Mouse (Mus musculus) myocyte (in vitro differentiated cells): ENCODE data around the gene Vstm4. TPM values are rescaled to one million over a fixed set of nuclear protein-coding genes. Genes with fewer than 3 reads are reported as not detected.

Source experiments
- H3K27me3 ChIP-seq: one replicate; pipeline ENCODE4 v1.6.1; 2011; ENCODE audit not compliant: control insufficient read depth, insufficient read depth, insufficient read length
- H3K36me3 ChIP-seq: one replicate; pipeline ENCODE4 v1.6.1; 2011; ENCODE audit not compliant: control insufficient read depth, insufficient read depth
- H3K4me2 ChIP-seq: one replicate; pipeline ENCODE4 v1.6.1; 2011; ENCODE audit warnings: low read depth, control low read depth
- H3K4me3 ChIP-seq: one replicate; pipeline ENCODE4 v1.5.1; 2011; ENCODE audit warnings: mild to moderate bottlenecking, control low read depth, moderate library complexity
- H3K79me2 ChIP-seq: one replicate; pipeline ENCODE4 v1.6.1; 2011; ENCODE audit not compliant: control insufficient read depth, insufficient read depth
- H3ac ChIP-seq: one replicate; pipeline ENCODE4 v1.6.1; 2011; ENCODE audit not compliant: control insufficient read depth, insufficient read length
- CEBPB ChIP-seq: IDR thresholded peaks from 2 replicates; pipeline ENCODE4 v1.6.1; 2011; ENCODE audit warnings: mild to moderate bottlenecking, moderate library complexity; ENCODE audit not compliant: poor library complexity, insufficient read depth, severe bottlenecking
- E2F4 ChIP-seq: IDR thresholded peaks from one replicate; pipeline ENCODE4 v1.6.1; 2011; ENCODE audit warnings: mild to moderate bottlenecking, control low read depth, moderate library complexity; ENCODE audit not compliant: insufficient read depth
- MAX ChIP-seq: IDR thresholded peaks from one replicate; pipeline ENCODE4 v1.6.1; 2011; ENCODE audit warnings: low read depth, mild to moderate bottlenecking, control low read depth
- MYOD1 ChIP-seq, 3 experiments: IDR thresholded peaks; one replicate each; pipeline ENCODE4 v1.6.1; 2011; ENCODE audit warnings: control low read depth in 2 of 3, low read depth in 2 of 3, mild to moderate bottlenecking in 2 of 3, moderate library complexity in 1 of 3; ENCODE audit not compliant: insufficient read length in 2 of 3, control insufficient read depth in 1 of 3
- MYOG ChIP-seq, 3 experiments: IDR thresholded peaks; one replicate each; pipeline ENCODE4 v1.6.1; 2011; ENCODE audit warnings: control low read depth in 2 of 3, low read depth in 2 of 3, mild to moderate bottlenecking in 2 of 3; ENCODE audit not compliant: insufficient read length in 2 of 3, control insufficient read depth in 1 of 3, insufficient read depth in 1 of 3
- POLR2A ChIP-seq: IDR thresholded peaks from one replicate; pipeline ENCODE4 v1.6.1; 2011; ENCODE audit warnings: low read depth, mild to moderate bottlenecking, control low read depth, moderate library complexity; ENCODE audit not compliant: insufficient read length
- POLR2AphosphoS2 ChIP-seq: IDR thresholded peaks from one replicate; pipeline ENCODE4 v1.6.1; 2011; ENCODE audit warnings: low read depth, control low read depth; ENCODE audit not compliant: insufficient read length
- REST ChIP-seq: IDR thresholded peaks from one replicate; pipeline ENCODE4 v1.6.1; 2011; ENCODE audit warnings: mild to moderate bottlenecking, control low read depth, moderate library complexity; ENCODE audit not compliant: insufficient read depth, insufficient read length
- SRF ChIP-seq: IDR thresholded peaks from one replicate; pipeline ENCODE4 v1.6.1; 2011; ENCODE audit warnings: low read depth; ENCODE audit not compliant: control insufficient read depth, insufficient read length
- TCF12 ChIP-seq: IDR thresholded peaks from one replicate; pipeline ENCODE4 v1.6.1; 2011; ENCODE audit warnings: mild to moderate bottlenecking, control low read depth; ENCODE audit not compliant: poor library complexity, insufficient read depth, severe bottlenecking
- TCF3 ChIP-seq: IDR thresholded peaks from one replicate; pipeline ENCODE4 v1.6.1; 2011; ENCODE audit warnings: low read depth, control low read depth; ENCODE audit not compliant: insufficient read length
- USF1 ChIP-seq: IDR thresholded peaks from one replicate; pipeline ENCODE4 v1.6.1; 2011; ENCODE audit warnings: low read depth, mild to moderate bottlenecking, control low read depth, moderate library complexity
- polyA plus RNA-seq: library from polyadenylated mRNA; unstranded; fragments of >200 nt; fragmentation: generic; extraction: Trizol; gene quantifications from one replicate; pipeline ENCODE4 v1.2.1, GENCODE M21; 2012; ENCODE audit warnings: missing spikeins

The Vstm4 gene
- polyA plus RNA-seq, 1 experiment: not detected

GRCm38 (mm10) chr14:32833847-32834246 lies 22.7 kb upstream of the Vstm4 start, which contains the start of gene Fam170b:
TSS of gene Fam170b (plus strand) at chr14:32833962.
- Histone ChIP-seq H3K79me2 (no peaks in the 10 kb centered on the region), H3K4me3 (no peak within 1 kb of the TSS), H3K4me2 (no peak within 1 kb of the TSS), H3K36me3 (no peaks in the 10 kb centered on the region), H3K27me3 (peaks cover 23% of the 10 kb centered on the region), H3ac (no peak within 1 kb of the TSS)
- TF ChIP-seq POLR2AphosphoS2 (no peak), USF1 (no peak), CEBPB (no peak), POLR2A (no peak)

GRCm38 (mm10) chr14:32835181-32835580 lies 21.4 kb upstream of the Vstm4 start:
- Histone ChIP-seq H3K4me3 (no peak overlapping the region), H3K79me2 (no peaks in the 10 kb centered on the region), H3K4me2 (no peak overlapping the region), H3K36me3 (no peaks in the 10 kb centered on the region), H3K27me3 (peaks cover 23% of the 10 kb centered on the region), H3ac (no peak overlapping the region)
- TF ChIP-seq POLR2A (no peak), TCF12 (no peak), CEBPB (no peak), MAX (no peak), REST (no peak), TCF3 (no peak)

- TF ChIP-seq MYOG (IDR thresholded peaks at IDR 0.05; ENCODE audit: control insufficient read depth in 1 of 3, insufficient read depth in 1 of 3, insufficient read length in 2 of 3, low read depth in 2 of 3) (no peak), USF1 (no peak), MYOD1 (IDR thresholded peaks at IDR 0.05; ENCODE audit: control insufficient read depth in 1 of 3, insufficient read length in 2 of 3, low read depth in 2 of 3) (no peak), REST (no peak), MAX (no peak), E2F4 (no peak), TCF3 (no peak), POLR2AphosphoS2 (no peak), TCF12 (no peak)
- H3K4me3 ChIP-seq: no peak overlapping the region
- no peak overlapping the region for H3K4me2 ChIP-seq
- H3K27me3 ChIP-seq: peaks cover 23% of the 10 kb centered on the region
- no peaks in the 10 kb centered on the region for H3K79me2 ChIP-seq
- no peak overlapping the region for H3ac ChIP-seq
- no peaks in the 10 kb centered on the region for H3K36me3 ChIP-seq
Measured at GRCm38 (mm10) chr14:32835596-32835995, 21.0 kb upstream of the Vstm4 start.

GRCm38 (mm10) chr14:32836191-32836590 lies 20.4 kb upstream of the Vstm4 start:
- peaks cover 23% of the 10 kb centered on the region for H3K27me3 ChIP-seq
- TF ChIP-seq E2F4 (no peak), USF1 (no peak)

GRCm38 (mm10) chr14:32842052-32842451 lies 14.5 kb upstream of the Vstm4 start:
- TF ChIP-seq TCF3: no peak
- TF ChIP-seq POLR2A: no peak
- no peak for TF ChIP-seq SRF
- no peak for TF ChIP-seq CEBPB
- no peak for TF ChIP-seq MAX
- no peak for TF ChIP-seq TCF12
- TF ChIP-seq REST: no peak
- TF ChIP-seq POLR2AphosphoS2: no peak
- no peak for TF ChIP-seq USF1
- no peak for TF ChIP-seq E2F4
- no peak for TF ChIP-seq MYOD1 (IDR thresholded peaks at IDR 0.05; ENCODE audit: control insufficient read depth in 1 of 3, insufficient read length in 2 of 3, low read depth in 2 of 3)
- TF ChIP-seq MYOG (IDR thresholded peaks at IDR 0.05; ENCODE audit: control insufficient read depth in 1 of 3, insufficient read depth in 1 of 3, insufficient read length in 2 of 3, low read depth in 2 of 3): no peak
- H3K79me2 ChIP-seq: no peaks in the 10 kb centered on the region
- no peak overlapping the region for H3K4me3 ChIP-seq
- H3K4me2 ChIP-seq: no peak overlapping the region
- H3K36me3 ChIP-seq: no peaks in the 10 kb centered on the region
- no peak overlapping the region for H3ac ChIP-seq
- no peaks in the 10 kb centered on the region for H3K27me3 ChIP-seq

More at GRCm38 (mm10) chr14:32836191-32836590, 20.4 kb upstream of the Vstm4 start:
- H3ac ChIP-seq: no peak overlapping the region
- no peaks in the 10 kb centered on the region for H3K36me3 ChIP-seq
- H3K79me2 ChIP-seq: no peaks in the 10 kb centered on the region
- H3K4me3 ChIP-seq: no peak overlapping the region
- H3K4me2 ChIP-seq: no peak overlapping the region

- peaks cover 26% of the 10 kb centered on the region for H3K27me3 ChIP-seq
- no peaks in the 10 kb centered on the region for H3K36me3 ChIP-seq
- no peak overlapping the region for H3ac ChIP-seq
- H3K79me2 ChIP-seq: no peaks in the 10 kb centered on the region
- TF ChIP-seq MYOG (IDR thresholded peaks at IDR 0.05; ENCODE audit: control insufficient read depth in 1 of 3, insufficient read depth in 1 of 3, insufficient read length in 2 of 3, low read depth in 2 of 3) (no peak), MAX (no peak), SRF (no peak), TCF3 (no peak), POLR2A (no peak), E2F4 (no peak), TCF12 (no peak), POLR2AphosphoS2 (no peak), REST (no peak), USF1 (no peak), CEBPB (no peak), MYOD1 (IDR thresholded peaks at IDR 0.05; ENCODE audit: control insufficient read depth in 1 of 3, insufficient read length in 2 of 3, low read depth in 2 of 3) (no peak)
- H3K4me3 ChIP-seq: no peak overlapping the region
- H3K4me2 ChIP-seq: no peak overlapping the region
Measured at GRCm38 (mm10) chr14:32854059-32854458, 2.5 kb upstream of the Vstm4 start.
